Mouse (Mus musculus) left cerebral cortex, adult 18-20 months (tissue): ENCODE measurements at regions not wholly inside any gene's neighbourhood (a gene's known extent, or its start where the extent isn't known, plus 50 kb on each side); places are given as distances from the start of the nearest gene placed in this dataset.
A peak's percentile ranks its signal among the peaks of the same experiment; 100 is the strongest.

Experiments
- DNase-seq, 2 experiments: peaks; one replicate each; pipeline ENCODE4 v3.0.0; 2021 to 2022; ENCODE audit warnings: low spot score in 2 of 2, mixed read lengths in 1 of 2

GRCm38 (mm10) chr13:118603474-118603873 lies 66.1 kb upstream of the Fgf10 start:
- DNase-seq, result no peak

GRCm38 (mm10) chr13:118596856-118597255 lies 72.7 kb upstream of the Fgf10 start:
- DNase-seq, result peak; percentile 9 to 12

- DNase-seq, result no peak
Observed at GRCm38 (mm10) chr13:118596218-118596795, 73.3 kb upstream of the Fgf10 start.

- DNase-seq, result no peak
Observed at GRCm38 (mm10) chr13:118592074-118592473, 77.5 kb upstream of the Fgf10 start.

- DNase-seq, result no peak
Observed at GRCm38 (mm10) chr13:118572555-118572954, 97.0 kb upstream of the Fgf10 start.

- no peak for DNase-seq
Observed at GRCm38 (mm10) chr13:118565219-118565833, 104.3 kb upstream of the Fgf10 start.

GRCm38 (mm10) chr13:118558966-118559365 lies 110.6 kb upstream of the Fgf10 start:
- no peak for DNase-seq

GRCm38 (mm10) chr13:118552029-118552428 lies 117.6 kb upstream of the Fgf10 start:
- no peak for DNase-seq

- no peak for DNase-seq
Observed at GRCm38 (mm10) chr13:118538742-118539141, 130.8 kb upstream of the Fgf10 start.

- no peak for DNase-seq
Observed at GRCm38 (mm10) chr13:118513961-118514360, 126.9 kb upstream of the Mrps30 start.

GRCm38 (mm10) chr13:118506136-118506535 lies 119.1 kb upstream of the Mrps30 start:
- DNase-seq, result no peak

GRCm38 (mm10) chr13:118490610-118491009 lies 103.6 kb upstream of the Mrps30 start:
- DNase-seq, result no peak

- no peak for DNase-seq
Observed at GRCm38 (mm10) chr13:118483031-118483430, 96.0 kb upstream of the Mrps30 start.

- no peak for DNase-seq
Observed at GRCm38 (mm10) chr13:118480237-118480636, 93.2 kb upstream of the Mrps30 start.

- DNase-seq, result no peak
Observed at GRCm38 (mm10) chr13:118478487-118478886, 91.4 kb upstream of the Mrps30 start.

GRCm38 (mm10) chr13:118472578-118472977 lies 85.5 kb upstream of the Mrps30 start:
- no peak for DNase-seq

GRCm38 (mm10) chr13:118459672-118460384 lies 72.8 kb upstream of the Mrps30 start:
- DNase-seq, result no peak

- no peak for DNase-seq
Observed at GRCm38 (mm10) chr13:118448977-118449705, 62.1 kb upstream of the Mrps30 start.

- no peak for DNase-seq
Observed at GRCm38 (mm10) chr13:118441322-118442064, 54.4 kb upstream of the Mrps30 start.
